Mouse (Mus musculus) heart, postnatal 0 days (tissue): ENCODE measurements around the gene Hint2.

Source experiments
- CTCF ChIP-seq: IDR thresholded peaks from 2 replicates; pipeline ENCODE4 v1.5.1; 2016; ENCODE audit warnings: antibody characterized with exemption, control low read depth, low read depth
- EP300 ChIP-seq: IDR thresholded peaks from 2 replicates; pipeline ENCODE4 v1.6.1; 2016; ENCODE audit warnings: antibody characterized with exemption, low read depth

- TF ChIP-seq CTCF = no peak
- TF ChIP-seq EP300 = no peak
Measured at GRCm38 (mm10) chr4:43652726-43653125, 3.5 kb downstream of the Hint2 start.
